Mouse (Mus musculus) forebrain, embryonic 11.5 days (tissue): Measurements from ENCODE around the gene Prm1. TPM values are rescaled to one million over a fixed set of nuclear protein-coding genes. Genes with fewer than 3 reads are reported as not detected.

Experiments
- ATAC-seq: fragments of 200-750 bp; cut with Nextera tagmentation; replicated peaks from 2 replicates; pipeline ENCODE4 v1.8.0; 2017; ENCODE audit warnings: moderate TSS enrichment; ENCODE audit not compliant: low FRiP score
- DNase-seq: peaks from one replicate; pipeline ENCODE4 v3.0.0-alpha.2; 2017; ENCODE audit warnings: low spot score
- H3K27ac ChIP-seq: fragments of 300-500 bp; sonication (generic); 2 replicates; pipeline ENCODE4 v1.5.1; 2014; ENCODE audit warnings: low read depth, low read length
- H3K27me3 ChIP-seq: fragments of 300-500 bp; sonication (generic); 2 replicates; pipeline ENCODE4 v1.6.1; 2014; ENCODE audit warnings: mild to moderate bottlenecking, low read length, mixed read lengths; ENCODE audit not compliant: control insufficient read depth, insufficient read depth
- H3K36me3 ChIP-seq: fragments of 300-500 bp; sonication (generic); 2 replicates; pipeline ENCODE4 v1.6.1; 2014; ENCODE audit warnings: mild to moderate bottlenecking, low read length, moderate library complexity, mixed read lengths; ENCODE audit not compliant: control insufficient read depth, insufficient read depth
- H3K4me1 ChIP-seq: fragments of 300-500 bp; sonication (generic); replicated peaks from 2 replicates; pipeline ENCODE4 v1.6.1; 2014; ENCODE audit warnings: low read length, mixed read lengths; ENCODE audit not compliant: control insufficient read depth, insufficient read depth
- H3K4me2 ChIP-seq: fragments of 300-500 bp; sonication (generic); 2 replicates; pipeline ENCODE4 v1.6.1; 2014; ENCODE audit warnings: low read depth, mild to moderate bottlenecking, low read length, moderate library complexity, mixed read lengths; ENCODE audit not compliant: severe bottlenecking
- H3K4me3 ChIP-seq: fragments of 300-500 bp; sonication (generic); 2 replicates; pipeline ENCODE4 v1.5.1; 2014; ENCODE audit warnings: low read depth, low read length
- H3K9ac ChIP-seq: fragments of 300-500 bp; sonication (generic); 2 replicates; pipeline ENCODE4 v1.6.1; 2014; ENCODE audit warnings: low read length
- H3K9me3 ChIP-seq: fragments of 300-500 bp; sonication (generic); 2 replicates; pipeline ENCODE4 v1.6.1; 2016; ENCODE audit warnings: low read length, mixed read lengths; ENCODE audit not compliant: control insufficient read depth
- WGBS: fragments of 180-500 bp; shearing (Covaris S2); extraction: QIAGEN DNeasy Blood & Tissue Kit; methylation state at CpG from one replicate; pipeline ENCODE4 v1.1.7; 2014; 5-methylcytosine and 5-hydroxymethylcytosine counted together
- polyA plus RNA-seq: library from polyadenylated mRNA; unstranded; fragments of >200 nt; fragmentation: Nextera tagmentation; extraction: Ambion mirVana; gene quantifications from 2 replicates; pipeline ENCODE4 v1.2.1, GENCODE M21; 2014

The Prm1 gene
- polyA plus RNA-seq, 1 experiment from 2014 or later = not detected

DNA sequence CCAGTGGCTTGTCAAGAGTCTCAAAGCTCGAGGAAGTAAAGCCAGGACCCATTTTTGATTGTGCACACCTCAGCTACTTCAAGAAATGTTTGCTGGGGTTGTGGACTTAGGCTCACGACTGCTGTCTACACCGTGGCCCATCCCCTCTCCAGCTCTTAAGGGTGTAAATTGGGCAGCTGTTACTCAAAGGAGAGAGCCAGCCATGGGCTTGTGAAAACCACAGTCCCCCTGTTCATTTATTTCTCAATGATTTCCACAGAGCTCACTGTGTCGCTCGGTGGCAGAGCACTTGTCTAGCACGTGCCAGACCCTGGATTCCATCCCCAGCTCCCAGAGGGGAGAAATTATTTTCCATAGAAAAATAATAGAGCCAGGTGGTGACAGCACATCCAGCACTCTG, 49.5 kb downstream of the Prm1 start:
- 72% methylated on average over 6 of the region's 6 CpGs for WGBS
- no peaks in the 10 kb centered on the region for H3K36me3 ChIP-seq
- H3K27me3 ChIP-seq = no peaks in the 10 kb centered on the region
- no peak overlapping the region for H3K9ac ChIP-seq
- H3K4me2 ChIP-seq = no peak overlapping the region
- H3K27ac ChIP-seq = no peak overlapping the region
- no peak overlapping the region for H3K4me3 ChIP-seq
- no peaks in the 10 kb centered on the region for H3K4me1 ChIP-seq
- DNase-seq (no peak), ATAC-seq (no peak)
- H3K9me3 ChIP-seq = no peaks in the 10 kb centered on the region

DNA sequence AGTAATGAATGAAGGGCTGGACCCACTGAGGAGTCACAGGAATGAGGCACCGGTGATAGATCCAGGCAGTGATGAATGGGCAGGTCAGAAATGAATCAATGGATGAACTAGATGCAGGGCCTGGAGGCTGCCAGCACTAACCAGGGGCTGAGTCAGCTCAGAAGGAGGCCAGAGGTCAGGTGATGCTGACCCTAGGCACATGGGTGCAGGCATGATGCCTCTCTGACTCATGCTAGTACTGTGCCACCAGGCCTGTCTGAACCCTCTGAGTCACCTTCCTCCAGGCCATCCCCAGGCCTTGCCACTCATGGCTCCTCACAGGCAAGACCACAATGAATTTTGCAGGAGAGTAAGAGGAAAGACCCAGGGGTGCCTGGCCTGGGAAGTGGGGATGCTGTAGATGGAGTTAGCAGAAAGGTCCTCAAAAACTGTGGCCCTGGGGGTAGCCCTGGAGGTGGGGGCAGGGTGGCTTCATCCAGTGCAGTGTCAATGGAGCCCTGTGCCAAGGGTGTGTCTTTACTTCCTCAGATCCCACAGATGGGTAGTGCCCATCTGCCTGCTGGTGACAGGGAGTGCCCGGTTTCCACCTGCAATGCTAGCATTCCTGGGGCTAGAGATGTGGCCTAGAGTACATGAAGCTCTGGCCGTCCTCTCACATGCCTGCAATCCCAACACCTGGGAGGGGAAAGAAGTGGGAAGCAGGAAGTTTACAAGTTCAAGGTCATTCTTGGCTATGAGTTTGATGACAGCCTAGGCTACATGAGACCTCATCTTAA, 50.9 kb downstream of the Prm1 start:
- 94% methylated on average over 3 of the region's 3 CpGs for WGBS
- ATAC-seq = no peak

DNA sequence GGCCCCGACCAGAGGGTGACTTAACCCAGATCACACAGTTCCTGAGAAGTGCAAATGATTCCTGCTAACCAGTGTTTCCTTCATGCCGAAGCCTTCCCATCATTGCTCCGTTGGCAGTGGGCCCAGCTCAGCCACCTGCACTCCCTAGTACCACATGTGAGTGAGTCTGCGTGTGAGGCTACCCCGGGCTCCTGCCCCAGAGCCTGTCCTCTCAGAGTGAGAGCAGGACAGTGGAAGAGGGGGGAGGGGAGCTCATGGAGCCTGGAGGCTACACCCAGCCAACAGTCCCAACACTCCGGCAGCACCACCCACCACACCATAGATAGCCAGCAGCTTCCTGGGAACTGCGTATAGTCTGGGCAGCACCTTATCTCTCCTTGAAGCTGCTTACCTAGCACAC, 55.8 kb downstream of the Prm1 start:
- DNase-seq = no peak
- H3K4me1 ChIP-seq = no peaks in the 10 kb centered on the region
- H3K9ac ChIP-seq = no peak overlapping the region
- no peaks in the 10 kb centered on the region for H3K9me3 ChIP-seq
- H3K4me3 ChIP-seq = no peak overlapping the region
- H3K4me2 ChIP-seq = no peak overlapping the region
- no peaks in the 10 kb centered on the region for H3K36me3 ChIP-seq
- WGBS = 77% methylated on average over 7 of the region's 7 CpGs
- H3K27ac ChIP-seq = no peak overlapping the region
- no peak for ATAC-seq
- no peaks in the 10 kb centered on the region for H3K27me3 ChIP-seq

More for the DNA sequence above, 50.9 kb downstream of the Prm1 start:
- H3K4me1 ChIP-seq = no peaks in the 10 kb centered on the region
- H3K36me3 ChIP-seq = no peaks in the 10 kb centered on the region
- no peak for DNase-seq
- no peaks in the 10 kb centered on the region for H3K9me3 ChIP-seq
- no peaks in the 10 kb centered on the region for H3K27me3 ChIP-seq
- no peak overlapping the region for H3K4me2 ChIP-seq
- no peak overlapping the region for H3K4me3 ChIP-seq
- H3K9ac ChIP-seq = no peak overlapping the region
- no peak overlapping the region for H3K27ac ChIP-seq

DNA sequence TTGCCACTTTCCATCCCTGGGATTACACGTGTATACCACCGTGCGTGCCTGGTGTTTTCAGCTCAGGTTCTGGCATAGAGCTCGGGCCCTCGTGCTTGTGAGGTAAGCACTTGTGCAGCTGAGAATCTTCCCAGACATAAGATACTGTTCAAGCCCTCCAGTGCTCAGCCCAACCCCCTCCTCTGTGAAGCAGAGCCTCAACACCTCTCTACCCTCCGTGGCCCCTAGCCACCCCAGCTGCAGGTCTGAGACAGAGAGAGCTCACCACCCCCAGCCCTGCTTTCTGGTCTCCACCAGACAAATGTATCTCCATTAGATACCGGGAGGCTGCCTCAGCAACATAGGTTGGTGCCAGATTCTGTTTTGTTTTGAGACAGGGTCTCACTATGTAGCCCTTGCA, 56.4 kb downstream of the Prm1 start:
- ATAC-seq (no peak), DNase-seq (no peak)
- Histone ChIP-seq H3K27me3 (no peaks in the 10 kb centered on the region), H3K4me2 (no peak overlapping the region), H3K9ac (no peak overlapping the region), H3K9me3 (no peaks in the 10 kb centered on the region), H3K4me1 (no peaks in the 10 kb centered on the region), H3K4me3 (no peak overlapping the region), H3K27ac (no peak overlapping the region), H3K36me3 (no peaks in the 10 kb centered on the region)
- WGBS = 71% methylated on average over 7 of the region's 7 CpGs

Other genes starting within 250 kb of the Prm1 start
- gene Socs1, start 20.3 kb downstream of the Prm1 start, polyA plus RNA-seq = 3.0 and 3.2 TPM in 2 replicates
- gene Tnp2, start 17.2 kb downstream of the Prm1 start, polyA plus RNA-seq = not detected in 2 replicates
- not detected in 2 replicates for gene Prm3, start 14.9 kb downstream of the Prm1 start, polyA plus RNA-seq
- not detected in 2 replicates for gene Prm2, start 9.7 kb downstream of the Prm1 start, polyA plus RNA-seq
- gene Gm11172, start 7.1 kb upstream of the Prm1 start, polyA plus RNA-seq = not detected in 2 replicates
- gene Rmi2, start 29.2 kb upstream of the Prm1 start, polyA plus RNA-seq = 4.9 and 5.0 TPM in 2 replicates